Mouse (Mus musculus) brain, embryonic 14.5 days (tissue): ENCODE results near the gene Ggt5. TPM values are rescaled to one million over a fixed set of nuclear protein-coding genes. Genes with fewer than 3 reads are reported as not detected.
A peak's percentile ranks its signal among the peaks of the same experiment; 100 is the strongest.

Source experiments
- DNase-seq: peaks from one replicate; pipeline ENCODE4 v3.0.0-alpha.2; 2011; ENCODE audit warnings: low read depth
- CTCF ChIP-seq: fragments of 200-500 bp; IDR thresholded peaks from 2 replicates; pipeline ENCODE4 v1.5.1; 2012; ENCODE audit warnings: inconsistent platforms, mild to moderate bottlenecking, moderate library complexity, borderline replicate concordance; ENCODE audit not compliant: insufficient read depth, insufficient read length; ENCODE audit errors: extremely low read depth
- POLR2A ChIP-seq: fragments of 200-500 bp; IDR thresholded peaks from 2 replicates; pipeline ENCODE4 v1.6.1; 2012; ENCODE audit warnings: mild to moderate bottlenecking, inconsistent platforms, borderline replicate concordance; ENCODE audit not compliant: poor library complexity, insufficient read depth, insufficient read length, severe bottlenecking; ENCODE audit errors: extremely low read depth
- polyA plus RNA-seq: library from polyadenylated mRNA; depleted of rRNA; stranded (reverse); fragments of >200 nt; gene quantifications from 2 replicates; pipeline ENCODE4 v1.2.3, GENCODE M21; 2012; rRNA removed

The Ggt5 gene
- 5.2 and 6.7 TPM in 2 replicates for polyA plus RNA-seq

GRCm38 (mm10) chr10:75589129-75589528, at the start of gene Ggt5:
TSS of gene Ggt5 (plus strand) at chr10:75589340.
- no peak for TF ChIP-seq CTCF
- no peak for TF ChIP-seq POLR2A
- peak; percentile 74 for DNase-seq

- no peak for TF ChIP-seq POLR2A
- TF ChIP-seq CTCF, result no peak
- no peak for DNase-seq
These were observed 41.2 kb upstream of the Ggt5 start for GRCm38 (mm10) chr10:75547901-75548300.

- peak; percentile 67 for DNase-seq
- TF ChIP-seq CTCF, result no peak
- TF ChIP-seq POLR2A, result no peak
These were observed 40.7 kb upstream of the Ggt5 start for GRCm38 (mm10) chr10:75548486-75548885.

- DNase-seq, result no peak
- TF ChIP-seq CTCF (no peak), POLR2A (no peak)
These were observed 39.3 kb upstream of the Ggt5 start for GRCm38 (mm10) chr10:75549886-75550285.

- DNase-seq, result no peak
- TF ChIP-seq CTCF, result no peak
- no peak for TF ChIP-seq POLR2A
These were observed 38.0 kb upstream of the Ggt5 start for GRCm38 (mm10) chr10:75551175-75551574.

- no peak for TF ChIP-seq CTCF
- no peak for TF ChIP-seq POLR2A
- no peak for DNase-seq
These were observed 37.0 kb upstream of the Ggt5 start for GRCm38 (mm10) chr10:75552106-75552505.

GRCm38 (mm10) chr10:75552701-75553450, 36.3 kb upstream of the Ggt5 start:
- DNase-seq, result no peak
- TF ChIP-seq CTCF, result no peak
- no peak for TF ChIP-seq POLR2A

GRCm38 (mm10) chr10:75554090-75554489, 35.0 kb upstream of the Ggt5 start:
- TF ChIP-seq CTCF, result no peak
- DNase-seq, result no peak

GRCm38 (mm10) chr10:75555557-75555956, 33.6 kb upstream of the Ggt5 start:
- DNase-seq, result peak; percentile 17

GRCm38 (mm10) chr10:75556026-75556425, 33.1 kb upstream of the Ggt5 start:
- DNase-seq, result peak; percentile 96
- no peak for TF ChIP-seq POLR2A
- TF ChIP-seq CTCF, result no peak

More at GRCm38 (mm10) chr10:75555557-75555956, 33.6 kb upstream of the Ggt5 start:
- no peak for TF ChIP-seq POLR2A
- no peak for TF ChIP-seq CTCF

- DNase-seq, result peak; percentile 91
- TF ChIP-seq POLR2A (no peak), CTCF (no peak)
These were observed 30.6 kb upstream of the Ggt5 start for GRCm38 (mm10) chr10:75558515-75558914.

- TF ChIP-seq POLR2A (0 out of 2 replicates have a peak, but pooled peaks have one; percentile 7), CTCF (no peak)
- DNase-seq, result peak; percentile 68
These were observed 30.0 kb upstream of the Ggt5 start for GRCm38 (mm10) chr10:75559041-75559675.
